Mouse (Mus musculus) G1E (cell line): Measurements from ENCODE around the gene Asb6. TPM values are rescaled to one million over a fixed set of nuclear protein-coding genes. Genes with fewer than 3 reads are reported as not detected.

Source experiments
- ATAC-seq: 2 replicates; pipeline ENCODE4 v1.8.0; 2016; ENCODE audit warnings: mild to moderate bottlenecking; ENCODE audit not compliant: insufficient number of reproducible peaks, poor library complexity, low FRiP score, severe bottlenecking; ENCODE audit errors: extremely low read depth
- DNase-seq: peaks from one replicate; pipeline ENCODE4 v3.0.0; 2012; ENCODE audit warnings: low spot score
- H3K27me3 ChIP-seq: 2 replicates; pipeline ENCODE4 v1.6.1; 2012; ENCODE audit warnings: mild to moderate bottlenecking, low read length, inconsistent platforms; ENCODE audit not compliant: insufficient read depth
- H3K36me3 ChIP-seq: replicated peaks from 2 replicates; pipeline ENCODE3; 2012; ENCODE audit warnings: mild to moderate bottlenecking, inconsistent platforms
- H3K4me1 ChIP-seq: 2 replicates; pipeline ENCODE4 v1.6.1; 2012; ENCODE audit warnings: low read depth, low read length, inconsistent platforms, mixed read lengths; ENCODE audit not compliant: insufficient read depth
- H3K4me3 ChIP-seq: 2 replicates; pipeline ENCODE4 v1.5.1; 2012; ENCODE audit warnings: low read depth, mild to moderate bottlenecking, inconsistent platforms, low read length, moderate library complexity, mixed read lengths
- H3K9me3 ChIP-seq: replicated peaks from 2 replicates; pipeline ENCODE4 v1.6.1; 2012; ENCODE audit warnings: inconsistent platforms
- CTCF ChIP-seq: IDR thresholded peaks from 2 replicates; pipeline ENCODE4 v1.5.1; 2012; ENCODE audit warnings: low read depth, low read length, inconsistent platforms, mixed read lengths
- GATA1 ChIP-seq: IDR thresholded peaks from 2 replicates; pipeline ENCODE4 v1.6.1; 2012; ENCODE audit warnings: borderline replicate concordance, low read length, inconsistent platforms, mixed read lengths
- GATA2 ChIP-seq: IDR thresholded peaks from 2 replicates; pipeline ENCODE4 v1.6.1; 2012; ENCODE audit warnings: low read depth, low read length, inconsistent platforms, borderline replicate concordance
- POLR2AphosphoS5 ChIP-seq: IDR thresholded peaks from 2 replicates; pipeline ENCODE4 v1.6.1; 2012; ENCODE audit warnings: low read depth, low read length, inconsistent platforms; ENCODE audit not compliant: insufficient replicate concordance
- TAL1 ChIP-seq: conservative IDR thresholded peaks from 2 replicates; pipeline ENCODE4 v1.6.1; 2012; ENCODE audit warnings: low read depth, low read length, inconsistent platforms, mixed read lengths
- polyA plus RNA-seq: library from polyadenylated mRNA; stranded (reverse); fragments of >175 nt; gene quantifications from 2 replicates; pipeline ENCODE4 v1.2.3, GENCODE M21; 2012
- total RNA-seq, 2 experiments: library from RNA; stranded (forward) in 1 of 2; stranded (reverse) in 1 of 2; fragments of 200-1000 nt in 1 of 2; fragments of >200 nt in 1 of 2; fragmentation: Nextera tagmentation in 1 of 2; gene quantifications; 2 replicates each; pipeline ENCODE4 v1.2.3; 2014 to 2017

Gene Asb6
- total and polyA plus RNA-seq, 3 experiments, result 15.2 to 38.8 (median 17.9) TPM

- TF ChIP-seq CTCF (no peak), GATA1 (no peak), POLR2AphosphoS5 (no peak)
- DNase-seq, result no peak
- no peak for ATAC-seq
- peaks cover 8% of the 10 kb centered on the region for H3K9me3 ChIP-seq
- H3K36me3 ChIP-seq, result peaks cover 62% of the 10 kb centered on the region
- H3K4me3 ChIP-seq, result no peak overlapping the region; the same call in 1 of the 2 replicates
- no peaks in the 10 kb centered on the region; the same call in 1 of the 2 replicates for H3K27me3 ChIP-seq
- H3K4me1 ChIP-seq, result peaks cover 46% of the 10 kb centered on the region
These were observed 19.6 kb downstream of the Asb6 start for GRCm38 (mm10) chr2:30810573-30810972.

GRCm38 (mm10) chr2:30809503-30809902 lies 20.6 kb downstream of the Asb6 start:
- Histone ChIP-seq H3K4me3 (peak overlapping the region; percentile 2; the same call in 1 of the 2 replicates), H3K27me3 (peaks cover 8% of the 10 kb centered on the region), H3K9me3 (peaks cover 8% of the 10 kb centered on the region), H3K4me1 (peaks cover 46% of the 10 kb centered on the region), H3K36me3 (peaks cover 52% of the 10 kb centered on the region)
- TF ChIP-seq TAL1 (no peak), POLR2AphosphoS5 (no peak), GATA1 (no peak), GATA2 (no peak), CTCF (no peak)
- no peak for ATAC-seq
- DNase-seq, result no peak

- H3K36me3 ChIP-seq, result peaks cover 39% of the 10 kb centered on the region
- TF ChIP-seq POLR2AphosphoS5, result no peak
- no peak for TF ChIP-seq GATA2
- TF ChIP-seq GATA1, result no peak
- no peak for TF ChIP-seq CTCF
- no peak for TF ChIP-seq TAL1
- peaks cover 52% of the 10 kb centered on the region for H3K4me1 ChIP-seq
- DNase-seq (no peak), ATAC-seq (no peak)
- peaks cover 16% of the 10 kb centered on the region for H3K27me3 ChIP-seq
- H3K4me3 ChIP-seq, result peak overlapping the region; percentile 95
- H3K9me3 ChIP-seq, result peaks cover 6% of the 10 kb centered on the region
These were observed 21.9 kb downstream of the Asb6 start for GRCm38 (mm10) chr2:30808296-30808655.

GRCm38 (mm10) chr2:30807648-30808295 lies 22.4 kb downstream of the Asb6 start, which contains the start of gene Ntmt1:
Ntmt1 (plus strand) TSS chr2:30807826.
- Histone ChIP-seq H3K27me3 (peaks cover 21% of the 10 kb centered on the region), H3K4me3 (peak within 1 kb of the TSS; percentile 95), H3K4me1 (peaks cover 54% of the 10 kb centered on the region), H3K36me3 (peaks cover 34% of the 10 kb centered on the region), H3K9me3 (0 out of 2 replicates have a peak, but pooled peaks cover under 1% of the 10 kb centered on the region)
- DNase-seq (peak; percentile 99), ATAC-seq (peak; percentile 97)
- TF ChIP-seq TAL1 (no peak), CTCF (no peak), GATA2 (no peak)

- ATAC-seq (no peak), DNase-seq (no peak)
- Histone ChIP-seq H3K4me1 (peaks cover 54% of the 10 kb centered on the region), H3K4me3 (peak overlapping the region; percentile 95), H3K27me3 (peaks cover 22% of the 10 kb centered on the region), H3K9me3 (no peaks in the 10 kb centered on the region), H3K36me3 (peaks cover 28% of the 10 kb centered on the region)
- no peak for TF ChIP-seq CTCF
- no peak for TF ChIP-seq POLR2AphosphoS5
- TF ChIP-seq GATA1, result no peak
- TF ChIP-seq GATA2, result no peak
- TF ChIP-seq TAL1, result no peak
These were observed 22.9 kb downstream of the Asb6 start for GRCm38 (mm10) chr2:30807147-30807647.

- no peak for DNase-seq
These were observed 24.1 kb downstream of the Asb6 start for GRCm38 (mm10) chr2:30805983-30806382.

More at GRCm38 (mm10) chr2:30805983-30806382, 24.1 kb downstream of the Asb6 start:
- TF ChIP-seq GATA1 (no peak), GATA2 (no peak), TAL1 (no peak), CTCF (no peak), POLR2AphosphoS5 (no peak)
- Histone ChIP-seq H3K36me3 (peaks cover 16% of the 10 kb centered on the region), H3K4me1 (peaks cover 49% of the 10 kb centered on the region), H3K27me3 (peaks cover 34% of the 10 kb centered on the region), H3K4me3 (no peak overlapping the region), H3K9me3 (no peaks in the 10 kb centered on the region)
- no peak for ATAC-seq
